18 mouse cellular contexts compared by ENCODE assay signal in genomic region chr14:73258181-73258580, GRCm38 (mm10). TPM values are rescaled to one million over a fixed set of nuclear protein-coding genes. Genes with fewer than 3 reads are reported as not detected.
A peak's percentile ranks its signal among the peaks of the same experiment; 100 is the strongest.
DNase-seq lines count a peak whose midpoint lies in the region; ATAC-seq and TF ChIP-seq lines count a peak whose summit lies in the region.
"Had no signal": no experiment of that assay in that cellular context is flagged by ENCODE, and none has a peak within 500 bp of the region (broad histone marks: within the 10 kb centered on the region; RNA-seq: fewer than 3 reads in every experiment).

No protein-coding gene starts in this region.

- no peak for TF ChIP-seq CTCF in layer of hippocampus, adult 2 months (conservative IDR thresholded peaks at IDR 0.05)

- peak; percentile 7 for DNase-seq in adrenal gland, adult 8-10 months
- no peak for DNase-seq in adrenal gland, postnatal 4 days (ENCODE audit: low spot score in 2 of 2)
- DNase-seq in layer of hippocampus, adult 2 months (ENCODE audit: low spot score in 2 of 2) = no peak
- no peak for DNase-seq in layer of hippocampus, adult 11-12 months (ENCODE audit: low spot score)
- peak; percentile 43 for DNase-seq in lung, postnatal 36 days
- no peak for DNase-seq in lung, postnatal 14 days
- no peak for DNase-seq in spleen, postnatal 4 days (ENCODE audit: low spot score in 2 of 2)
- DNase-seq: cerebellum, adult 2 months; kidney, adult 18-20 months; kidney, postnatal 10 days; right cerebral cortex, adult 18-20 months; thymus, postnatal 25 days had no signal

- ATAC-seq in monocyte, adult 5-6 weeks (replicated peaks; ENCODE audit: insufficient number of reproducible peaks, low FRiP score, low TSS enrichment, poor library complexity, severe bottlenecking) = no peak
- ATAC-seq: hindbrain, postnatal 0 days; midbrain, embryonic 13.5 days had no signal

- no peak overlapping the region for H3K4me3 ChIP-seq in layer of hippocampus, adult 2 months
- H3K4me3 ChIP-seq: hindbrain, embryonic 10.5 days; midbrain, embryonic 13.5 days; neural tube, embryonic 13.5 days had no signal

- peak overlapping the region; percentile 18; the same call in 1 of the 2 replicates for H3K27ac ChIP-seq in layer of hippocampus, adult 2 months
- H3K27ac ChIP-seq: hindbrain, embryonic 10.5 days; hindbrain, postnatal 0 days; liver, embryonic 14.5 days; midbrain, embryonic 13.5 days; neural tube, embryonic 13.5 days had no signal

RNA-seq across cellular contexts. Expression of gene Lpar6, which starts 20.5 kb away (rescaled TPM):
- 1 to 10 TPM; 3.1 to 5.7 (median 4.0) TPM for total RNA-seq in adrenal gland, adult 8-10 months (2022)
- total RNA-seq in adrenal gland, postnatal 4 days (2021) = 1 to 10 TPM; 6.2 to 6.9 TPM
- total RNA-seq in layer of hippocampus, adult 2 months (2021) = 1 to 10 TPM; 1.7 to 1.9 TPM
- total RNA-seq in monocyte, adult 5-6 weeks (2017) = 34.2 to 67.7 TPM (median 63.5 TPM) in 3 replicates

Comparison
In these comparisons a context has a peak if more than half of its experiments do, and no peak if none do; other contexts are left out.
1. DNase-seq: peak in adrenal gland, adult 8-10 months (single experiment) and lung, postnatal 36 days (single experiment); none in adrenal gland, postnatal 4 days (0 of 2), layer of hippocampus, adult 2 months (0 of 2), layer of hippocampus, adult 11-12 months (single experiment), lung, postnatal 14 days (single experiment) and spleen, postnatal 4 days (0 of 2).